Mouse (Mus musculus): Measurements from ENCODE around the gene Dhx30.

Gene Dhx30

GRCm38 (mm10) chr9:110045763-110046377 is 71.8 kb downstream of the Dhx30 start:
- DNase-seq (ENCODE audit: low read depth, low spot score) = no peak

GRCm38 (mm10) chr9:110044373-110044772 is 73.3 kb downstream of the Dhx30 start:
- DNase-seq (ENCODE audit: low read depth, low spot score) = no peak

GRCm38 (mm10) chr9:110038485-110038884 is 79.1 kb downstream of the Dhx30 start:
- DNase-seq (ENCODE audit: low read depth, low spot score) = no peak

GRCm38 (mm10) chr9:110037895-110038294 is 79.7 kb downstream of the Dhx30 start:
- DNase-seq (ENCODE audit: low read depth, low spot score) = no peak

GRCm38 (mm10) chr9:110035091-110035490 is 82.5 kb downstream of the Dhx30 start:
- no peak for DNase-seq (ENCODE audit: low read depth, low spot score)
